Mouse (Mus musculus): Measurements from ENCODE around the gene Epha6. TPM values are rescaled to one million over a fixed set of nuclear protein-coding genes. Genes with fewer than 3 reads are reported as not detected.

Gene Epha6
- not detected in 2 replicates for polyA plus RNA-seq (2015; fragmentation: Nextera tagmentation; extraction: Ambion mirVana)

DNA sequence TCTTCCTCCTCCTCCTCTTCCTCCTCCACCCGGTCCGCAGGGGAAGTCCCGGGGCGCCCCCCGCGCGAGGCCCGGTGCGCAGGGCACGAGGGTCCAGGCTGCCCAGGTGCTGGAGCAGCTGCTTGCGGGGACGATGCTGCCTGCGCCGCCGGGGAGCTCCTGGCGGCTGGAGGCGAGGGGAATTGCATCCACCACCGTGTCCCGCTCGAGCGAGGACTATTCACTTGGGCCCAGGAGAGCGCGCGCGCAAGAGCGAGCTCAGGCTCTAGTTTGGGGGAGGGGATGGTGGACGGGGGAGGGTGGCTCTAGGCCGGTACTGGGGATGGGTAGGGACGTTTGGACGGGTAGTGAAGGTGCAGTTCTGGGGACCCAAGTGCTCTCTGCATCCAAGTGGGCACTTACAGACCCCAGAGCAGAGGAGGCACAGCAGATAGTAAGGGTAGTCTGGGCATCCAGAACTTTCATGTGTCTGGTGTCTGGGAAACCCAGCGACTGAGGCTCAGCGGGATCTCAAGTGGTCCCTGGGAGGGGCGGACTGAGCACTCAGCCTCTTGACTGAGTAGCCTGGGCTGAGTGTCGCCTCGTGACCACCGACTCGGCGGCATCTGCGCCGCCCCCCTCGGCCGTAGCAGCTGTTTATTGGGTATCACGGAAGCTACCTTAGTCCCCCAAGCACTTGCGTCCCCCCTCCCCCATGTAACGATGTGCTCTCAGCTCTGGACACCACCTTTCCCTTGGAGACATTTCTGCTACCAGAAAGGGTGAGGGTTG is at the start of gene Epha6:
TSS of gene Epha6 (minus strand) at position 471 of the 771 bp plus-strand sequence.
- peaks cover 4% of the 10 kb centered on the region; the same call in 1 of the 2 replicates for H3K27me3 ChIP-seq (replicated peaks; ENCODE audit: insufficient read depth, low read length)
- no peaks in the 10 kb centered on the region for H3K36me3 ChIP-seq (ENCODE audit: insufficient read depth, low read length)
- WGBS: 1% methylated on average over 39 of the region's 45 CpGs
- H3K4me1 ChIP-seq (ENCODE audit: insufficient read depth, low read depth, low read length): no peaks in the 10 kb centered on the region
- no peak for ATAC-seq
- DNase-seq (ENCODE audit: low spot score): no peak
- no peak within 1 kb of the TSS for H3K9ac ChIP-seq (replicated peaks; ENCODE audit: low read depth)
- H3K27ac ChIP-seq (ENCODE audit: low read length): no peak within 1 kb of the TSS
- no peak for TF ChIP-seq CTCF (IDR thresholded peaks at IDR 0.05)
- no peak for TF ChIP-seq EP300 (IDR thresholded peaks at IDR 0.05)
- H3K4me2 ChIP-seq (replicated peaks; ENCODE audit: low read depth, low read length): no peak within 1 kb of the TSS; the same call in 1 of the 2 replicates
- no peak within 1 kb of the TSS for H3K4me3 ChIP-seq (ENCODE audit: low read depth, low read length)
- no peaks in the 10 kb centered on the region for H3K9me3 ChIP-seq (ENCODE audit: low read length)

DNA sequence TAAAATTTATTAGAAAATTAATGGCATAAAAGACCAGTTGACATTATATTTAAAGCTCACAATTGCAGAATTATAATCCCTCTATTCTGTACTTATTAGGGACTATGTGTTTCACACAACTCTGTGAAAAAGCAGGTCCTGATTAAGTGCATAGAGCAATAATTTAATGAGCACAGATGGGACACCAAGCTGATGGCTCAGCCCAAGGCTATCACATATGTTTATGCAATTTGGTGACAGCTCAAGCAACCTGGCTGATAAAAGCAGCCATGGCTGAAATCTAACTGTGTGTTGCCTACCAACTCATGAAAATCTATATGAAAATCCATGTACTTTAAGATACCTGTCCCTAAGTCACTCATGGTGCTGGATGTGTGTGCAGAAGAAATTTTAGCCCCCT is 46.4 kb upstream of the Epha6 start:
- H3K9me3 ChIP-seq (ENCODE audit: low read length): no peaks in the 10 kb centered on the region
- no peak for ATAC-seq

DNA sequence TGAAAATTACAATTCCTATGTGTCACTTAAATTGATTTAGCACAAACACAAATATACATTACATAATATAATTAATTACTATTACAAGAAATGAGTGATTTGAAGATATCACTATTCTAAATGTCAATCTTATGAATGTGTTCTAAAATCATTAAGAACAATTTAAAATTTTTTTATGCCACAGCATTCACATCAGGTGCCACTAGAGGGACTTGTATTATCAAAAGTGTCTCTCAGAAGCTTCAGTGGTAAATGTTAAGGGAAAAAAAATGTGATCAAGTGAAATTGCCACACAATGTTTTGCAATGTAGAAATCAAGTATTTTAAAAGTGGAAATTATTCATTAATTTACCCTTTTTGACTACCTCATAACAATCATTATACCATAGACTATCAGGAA is 22.8 kb upstream of the Epha6 start:
- Histone ChIP-seq H3K27me3 (replicated peaks; ENCODE audit: insufficient read depth, low read length) (no peaks in the 10 kb centered on the region), H3K4me3 (ENCODE audit: low read depth, low read length) (no peak overlapping the region), H3K27ac (ENCODE audit: low read length) (no peak overlapping the region), H3K4me1 (ENCODE audit: insufficient read depth, low read depth, low read length) (no peaks in the 10 kb centered on the region), H3K9ac (replicated peaks; ENCODE audit: low read depth) (no peak overlapping the region), H3K9me3 (ENCODE audit: low read length) (no peaks in the 10 kb centered on the region), H3K36me3 (ENCODE audit: insufficient read depth, low read length) (no peaks in the 10 kb centered on the region), H3K4me2 (replicated peaks; ENCODE audit: low read depth, low read length) (no peak overlapping the region)
- TF ChIP-seq EP300 (IDR thresholded peaks at IDR 0.05): no peak
- no peak for TF ChIP-seq CTCF (IDR thresholded peaks at IDR 0.05)
- no peak for ATAC-seq
- no peak for DNase-seq (ENCODE audit: low spot score)

More for the DNA sequence above, 46.4 kb upstream of the Epha6 start:
- Histone ChIP-seq H3K4me3 (ENCODE audit: low read depth, low read length) (no peak overlapping the region), H3K4me1 (ENCODE audit: insufficient read depth, low read depth, low read length) (no peaks in the 10 kb centered on the region), H3K4me2 (replicated peaks; ENCODE audit: low read depth, low read length) (no peak overlapping the region), H3K36me3 (ENCODE audit: insufficient read depth, low read length) (no peaks in the 10 kb centered on the region), H3K27me3 (replicated peaks; ENCODE audit: insufficient read depth, low read length) (no peaks in the 10 kb centered on the region), H3K9ac (replicated peaks; ENCODE audit: low read depth) (no peak overlapping the region), H3K27ac (ENCODE audit: low read length) (no peak overlapping the region)
- TF ChIP-seq EP300 (IDR thresholded peaks at IDR 0.05) (no peak), CTCF (IDR thresholded peaks at IDR 0.05) (no peak)
- no peak for DNase-seq (ENCODE audit: low spot score)

DNA sequence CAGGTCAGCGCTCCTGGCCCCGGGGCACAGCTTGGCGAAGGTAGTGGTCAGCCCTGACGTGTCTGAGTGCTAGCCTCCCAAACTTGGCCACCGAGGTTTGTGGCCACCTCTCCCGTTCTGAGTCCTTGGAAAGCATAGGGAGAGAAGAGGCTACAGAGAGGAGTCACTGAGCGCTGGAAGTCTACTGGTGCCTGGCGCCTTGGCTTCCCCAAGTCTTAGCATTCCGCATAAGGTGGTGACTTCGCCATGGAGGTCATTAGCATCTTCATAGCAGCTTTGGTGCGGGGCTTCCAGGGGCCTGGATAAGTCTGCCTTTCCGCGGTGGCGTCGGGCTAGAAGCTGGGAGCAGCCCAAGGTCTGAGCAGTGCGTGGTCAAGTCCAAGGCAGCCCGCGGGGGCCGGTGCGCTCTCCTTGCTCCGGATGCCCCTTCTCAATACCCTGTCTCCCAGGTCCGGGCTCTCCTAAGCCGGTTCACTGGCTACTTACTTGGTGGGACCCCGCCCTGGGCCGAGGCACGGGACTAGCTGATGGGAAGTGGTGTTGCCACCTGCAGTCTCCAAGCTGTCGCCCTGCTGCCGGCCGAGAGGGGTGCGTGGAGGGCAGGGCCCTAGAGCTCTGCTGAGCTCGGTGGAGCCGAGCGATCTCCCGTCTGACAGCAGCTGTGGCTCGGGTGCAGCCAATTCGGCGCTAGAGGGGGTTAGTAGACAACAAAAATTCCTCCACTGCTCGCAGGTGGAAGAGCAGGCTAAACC is 677 bp upstream of the Epha6 start:
- H3K4me3 ChIP-seq (ENCODE audit: low read depth, low read length): no peak overlapping the region

DNA sequence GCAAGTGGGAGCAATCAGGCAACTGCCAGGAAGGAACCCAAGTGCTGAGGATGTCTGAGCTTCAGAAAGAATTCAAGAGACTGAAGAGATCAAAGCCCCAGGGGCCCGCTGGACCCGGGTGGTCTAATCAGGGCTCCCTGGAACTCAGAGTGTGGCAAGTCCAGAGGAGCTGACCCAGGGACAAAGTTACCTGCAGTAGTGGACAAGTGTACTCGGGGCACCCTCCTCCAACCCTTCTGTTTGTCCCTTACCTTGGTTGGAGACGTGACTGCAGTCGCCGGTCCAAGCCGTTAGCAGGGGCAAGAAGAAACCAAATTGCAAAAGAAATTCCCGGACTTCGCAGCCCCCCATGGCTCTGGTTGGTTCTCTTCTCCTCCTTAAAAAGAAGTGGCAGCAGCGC is 718 bp downstream of the Epha6 start:
- Histone ChIP-seq H3K36me3 (ENCODE audit: insufficient read depth, low read length) (no peaks in the 10 kb centered on the region), H3K27me3 (replicated peaks; ENCODE audit: insufficient read depth, low read length) (peaks cover 4% of the 10 kb centered on the region; the same call in 1 of the 2 replicates), H3K27ac (ENCODE audit: low read length) (no peak overlapping the region), H3K9ac (replicated peaks; ENCODE audit: low read depth) (no peak overlapping the region), H3K4me1 (ENCODE audit: insufficient read depth, low read depth, low read length) (no peaks in the 10 kb centered on the region), H3K9me3 (ENCODE audit: low read length) (no peaks in the 10 kb centered on the region), H3K4me3 (ENCODE audit: low read depth, low read length) (no peak overlapping the region), H3K4me2 (replicated peaks; ENCODE audit: low read depth, low read length) (no peak overlapping the region)
- DNase-seq (ENCODE audit: low spot score) (no peak), ATAC-seq (no peak)
- WGBS: 5% methylated on average over 10 of the region's 10 CpGs
- no peak for TF ChIP-seq EP300 (IDR thresholded peaks at IDR 0.05)
- TF ChIP-seq CTCF (IDR thresholded peaks at IDR 0.05): no peak

More for the DNA sequence above, 677 bp upstream of the Epha6 start:
- no peak overlapping the region for H3K9ac ChIP-seq (replicated peaks; ENCODE audit: low read depth)
- 0 out of 2 replicates have a peak, but pooled peaks have one; percentile 43 for ATAC-seq
- peaks cover 4% of the 10 kb centered on the region; the same call in 1 of the 2 replicates for H3K27me3 ChIP-seq (replicated peaks; ENCODE audit: insufficient read depth, low read length)
- no peak overlapping the region; the same call in 1 of the 2 replicates for H3K4me2 ChIP-seq (replicated peaks; ENCODE audit: low read depth, low read length)
- H3K9me3 ChIP-seq (ENCODE audit: low read length): no peaks in the 10 kb centered on the region
- WGBS: 2% methylated on average over 38 of the region's 38 CpGs
- no peaks in the 10 kb centered on the region for H3K4me1 ChIP-seq (ENCODE audit: insufficient read depth, low read depth, low read length)
- no peak overlapping the region for H3K27ac ChIP-seq (ENCODE audit: low read length)
- TF ChIP-seq EP300 (IDR thresholded peaks at IDR 0.05): no peak
- no peak for TF ChIP-seq CTCF (IDR thresholded peaks at IDR 0.05)
- H3K36me3 ChIP-seq (ENCODE audit: insufficient read depth, low read length): no peaks in the 10 kb centered on the region
- DNase-seq (ENCODE audit: low spot score): peak; percentile 24

GRCm38 (mm10) chr16:60585322-60585721 is 20.0 kb downstream of the Epha6 start:
- no peaks in the 10 kb centered on the region for H3K27me3 ChIP-seq (replicated peaks; ENCODE audit: insufficient read depth, low read length)
- H3K36me3 ChIP-seq (ENCODE audit: insufficient read depth, low read length): no peaks in the 10 kb centered on the region
- no peak for TF ChIP-seq EP300 (IDR thresholded peaks at IDR 0.05)
- no peak for TF ChIP-seq CTCF (IDR thresholded peaks at IDR 0.05)
- H3K4me3 ChIP-seq (ENCODE audit: low read depth, low read length): no peak overlapping the region
- H3K9ac ChIP-seq (replicated peaks; ENCODE audit: low read depth): no peak overlapping the region
- 72% methylated on average over 3 of the region's 3 CpGs for WGBS
- H3K4me1 ChIP-seq (ENCODE audit: insufficient read depth, low read depth, low read length): no peaks in the 10 kb centered on the region
- H3K4me2 ChIP-seq (replicated peaks; ENCODE audit: low read depth, low read length): no peak overlapping the region
- ATAC-seq: no peak
- H3K9me3 ChIP-seq (ENCODE audit: low read length): no peaks in the 10 kb centered on the region
- no peak overlapping the region for H3K27ac ChIP-seq (ENCODE audit: low read length)
- DNase-seq (ENCODE audit: low spot score): no peak

All from lung, postnatal 0 days (tissue).